Mouse (Mus musculus) forebrain, embryonic 14.5 days (tissue): ENCODE results near the gene Tubgcp2. TPM values are rescaled to one million over a fixed set of nuclear protein-coding genes. Genes with fewer than 3 reads are reported as not detected.

Source experiments
- ATAC-seq: fragments of 200-750 bp; cut with Nextera tagmentation; 2 replicates; pipeline ENCODE4 v1.8.0; 2017; ENCODE audit warnings: mild to moderate bottlenecking, moderate library complexity
- DNase-seq: peaks from one replicate; pipeline ENCODE4 v3.0.0-alpha.2; 2015; ENCODE audit warnings: low spot score
- H3K27ac ChIP-seq: fragments of 300-500 bp; sonication (generic); 2 replicates; pipeline ENCODE4 v1.5.1; 2014; ENCODE audit warnings: low read depth, mild to moderate bottlenecking, control low read depth, low read length, moderate library complexity
- H3K27me3 ChIP-seq: fragments of 300-500 bp; sonication (generic); replicated peaks from 2 replicates; pipeline ENCODE4 v1.6.1; 2014; ENCODE audit warnings: low read length, control low read depth, mixed read lengths; ENCODE audit not compliant: control insufficient read depth, insufficient read depth
- H3K36me3 ChIP-seq: fragments of 300-500 bp; sonication (generic); 2 replicates; pipeline ENCODE4 v1.6.1; 2014; ENCODE audit warnings: low read length, control low read depth; ENCODE audit not compliant: control insufficient read depth, insufficient read depth
- H3K4me1 ChIP-seq: fragments of 300-500 bp; sonication (generic); 2 replicates; pipeline ENCODE4 v1.6.1; 2014; ENCODE audit warnings: antibody characterized with exemption, low read length, control low read depth; ENCODE audit not compliant: control insufficient read depth, insufficient read depth
- H3K4me2 ChIP-seq: fragments of 300-500 bp; sonication (generic); 2 replicates; pipeline ENCODE4 v1.6.1; 2014; ENCODE audit warnings: mild to moderate bottlenecking, control low read depth, low read length
- H3K4me3 ChIP-seq: fragments of 300-500 bp; sonication (generic); 2 replicates; pipeline ENCODE4 v1.5.1; 2014; ENCODE audit warnings: low read depth, low read length, control low read depth
- H3K9ac ChIP-seq: fragments of 300-500 bp; sonication (generic); 2 replicates; pipeline ENCODE4 v1.6.1; 2014; ENCODE audit warnings: mild to moderate bottlenecking, low read length, control low read depth, moderate library complexity
- H3K9me3 ChIP-seq: fragments of 300-500 bp; sonication (generic); replicated peaks from 2 replicates; pipeline ENCODE4 v1.6.1; 2016; ENCODE audit warnings: low read length, control low read depth, mixed read lengths; ENCODE audit not compliant: control insufficient read depth
- WGBS: fragments of 180-500 bp; shearing (Covaris S2); extraction: QIAGEN DNeasy Blood & Tissue Kit; methylation state at CpG from one replicate; pipeline ENCODE4 v1.1.7; 2014; 5-methylcytosine and 5-hydroxymethylcytosine counted together
- polyA plus RNA-seq: library from polyadenylated mRNA; unstranded; fragments of >200 nt; fragmentation: Nextera tagmentation; extraction: Ambion mirVana; gene quantifications from 2 replicates; pipeline ENCODE4 v1.2.1, GENCODE M21; 2014

Tubgcp2 gene
- polyA plus RNA-seq, 1 experiment from 2014 or later, result 64.3 TPM

DNA sequence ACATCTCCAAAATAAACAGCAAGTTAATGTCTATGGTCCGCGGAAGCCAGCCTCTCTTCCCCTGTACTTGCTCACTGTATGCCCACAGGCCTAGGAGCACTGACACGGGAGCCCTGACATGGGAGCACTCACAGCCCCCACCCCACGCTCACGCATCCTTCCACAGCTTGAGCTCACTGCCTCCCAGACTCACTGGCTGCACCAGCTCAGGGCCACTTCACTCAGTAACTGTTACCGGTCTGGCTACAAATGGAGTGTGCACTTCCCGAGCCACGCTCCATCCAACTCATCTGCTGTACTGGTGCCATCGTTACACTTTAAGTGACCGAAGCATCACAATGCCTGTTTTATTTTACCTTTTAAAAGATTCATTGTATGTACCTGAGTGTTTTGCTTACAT, 4.1 kb downstream of the Tubgcp2 start:
- Histone ChIP-seq H3K27ac (no peak overlapping the region), H3K4me1 (peaks cover 15% of the 10 kb centered on the region), H3K9me3 (no peaks in the 10 kb centered on the region), H3K27me3 (no peaks in the 10 kb centered on the region), H3K4me3 (no peak overlapping the region), H3K36me3 (peaks cover 57% of the 10 kb centered on the region), H3K4me2 (no peak overlapping the region), H3K9ac (no peak overlapping the region)
- WGBS, result 94% methylated on average over 10 of the region's 10 CpGs
- ATAC-seq (no peak), DNase-seq (no peak)

DNA sequence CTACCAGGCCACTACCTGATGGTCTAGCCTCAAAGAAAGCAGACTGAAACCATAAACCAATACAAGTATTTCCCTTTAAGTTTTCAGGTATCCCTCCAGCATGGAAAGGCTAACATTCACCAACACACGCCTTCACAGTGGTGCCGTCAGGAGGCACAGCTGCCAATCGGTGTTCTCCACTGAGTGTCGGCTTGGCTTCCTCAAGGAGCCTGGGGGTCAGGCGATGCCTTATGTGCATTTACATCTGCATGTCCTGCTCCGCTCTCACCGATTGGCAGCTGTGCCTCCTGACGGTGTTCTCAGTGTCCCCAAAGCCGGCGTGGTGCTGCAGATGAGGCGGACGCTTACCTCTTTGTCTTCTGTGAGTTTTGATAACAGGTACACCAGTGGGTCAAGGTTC, 4.7 kb downstream of the Tubgcp2 start:
- no peaks in the 10 kb centered on the region for H3K9me3 ChIP-seq
- ATAC-seq (no peak), DNase-seq (no peak)
- peaks cover 57% of the 10 kb centered on the region for H3K36me3 ChIP-seq
- 95% methylated on average over 12 of the region's 12 CpGs for WGBS
- no peak overlapping the region for H3K4me3 ChIP-seq
- no peak overlapping the region for H3K27ac ChIP-seq
- H3K9ac ChIP-seq, result no peak overlapping the region
- peaks cover 10% of the 10 kb centered on the region; the same call in 1 of the 2 replicates for H3K4me1 ChIP-seq
- H3K27me3 ChIP-seq, result no peaks in the 10 kb centered on the region
- no peak overlapping the region for H3K4me2 ChIP-seq

DNA sequence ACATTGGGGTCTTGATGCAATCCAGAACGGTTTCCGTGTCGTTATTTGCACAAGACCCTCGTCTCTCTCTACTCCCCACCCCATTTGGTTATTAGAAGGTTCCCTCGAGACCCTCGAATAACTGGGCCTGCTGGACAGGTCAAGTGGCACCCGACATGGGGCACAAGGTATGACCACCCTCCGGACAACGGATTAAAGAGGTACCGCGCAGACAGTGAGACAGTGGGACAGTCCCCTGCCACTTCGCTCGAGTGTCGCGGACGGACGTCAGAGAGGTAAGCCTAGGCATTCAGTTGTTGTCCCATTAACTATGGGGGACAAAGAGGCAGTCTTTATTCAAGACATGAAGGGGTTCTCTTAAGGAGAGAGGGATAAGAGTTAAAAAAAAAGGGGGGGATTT, 25.1 kb downstream of the Tubgcp2 start:
- WGBS, result 97% methylated on average over 17 of the region's 17 CpGs
- Histone ChIP-seq H3K27me3 (no peaks in the 10 kb centered on the region), H3K4me1 (no peaks in the 10 kb centered on the region)

DNA sequence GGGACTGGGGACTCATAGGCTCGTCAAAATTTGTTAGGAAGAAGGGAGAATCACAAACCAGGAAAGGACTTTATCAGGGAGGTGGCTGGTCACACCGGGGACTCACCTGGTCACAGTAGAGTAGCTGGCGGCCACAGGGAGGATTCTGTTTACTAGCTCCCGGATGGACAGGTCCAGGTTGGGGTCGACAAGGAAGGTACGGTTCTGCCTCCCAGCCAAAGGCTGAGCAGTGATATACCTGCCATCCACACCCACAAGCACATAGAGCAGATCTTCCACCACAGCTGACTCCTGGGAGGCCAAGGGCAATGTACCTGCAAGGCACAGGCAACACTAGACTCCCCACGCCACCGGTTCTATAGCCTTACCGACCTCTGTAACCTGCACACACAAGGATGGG, 28.7 kb downstream of the Tubgcp2 start:
- H3K36me3 ChIP-seq, result peaks cover 57% of the 10 kb centered on the region
- no peak for DNase-seq
- H3K27ac ChIP-seq, result no peak overlapping the region
- H3K9me3 ChIP-seq, result no peaks in the 10 kb centered on the region
- 93% methylated on average over 9 of the region's 9 CpGs for WGBS
- H3K4me2 ChIP-seq, result no peak overlapping the region
- ATAC-seq, result no peak
- H3K4me1 ChIP-seq, result no peaks in the 10 kb centered on the region
- H3K27me3 ChIP-seq, result no peaks in the 10 kb centered on the region
- H3K4me3 ChIP-seq, result no peak overlapping the region
- no peak overlapping the region for H3K9ac ChIP-seq

More for the DNA sequence above, 25.1 kb downstream of the Tubgcp2 start:
- no peak overlapping the region for H3K27ac ChIP-seq
- H3K4me2 ChIP-seq, result no peak overlapping the region
- H3K36me3 ChIP-seq, result peaks cover 31% of the 10 kb centered on the region
- H3K9me3 ChIP-seq, result no peaks in the 10 kb centered on the region
- no peak overlapping the region for H3K4me3 ChIP-seq
- ATAC-seq (no peak), DNase-seq (no peak)
- H3K9ac ChIP-seq, result no peak overlapping the region

DNA sequence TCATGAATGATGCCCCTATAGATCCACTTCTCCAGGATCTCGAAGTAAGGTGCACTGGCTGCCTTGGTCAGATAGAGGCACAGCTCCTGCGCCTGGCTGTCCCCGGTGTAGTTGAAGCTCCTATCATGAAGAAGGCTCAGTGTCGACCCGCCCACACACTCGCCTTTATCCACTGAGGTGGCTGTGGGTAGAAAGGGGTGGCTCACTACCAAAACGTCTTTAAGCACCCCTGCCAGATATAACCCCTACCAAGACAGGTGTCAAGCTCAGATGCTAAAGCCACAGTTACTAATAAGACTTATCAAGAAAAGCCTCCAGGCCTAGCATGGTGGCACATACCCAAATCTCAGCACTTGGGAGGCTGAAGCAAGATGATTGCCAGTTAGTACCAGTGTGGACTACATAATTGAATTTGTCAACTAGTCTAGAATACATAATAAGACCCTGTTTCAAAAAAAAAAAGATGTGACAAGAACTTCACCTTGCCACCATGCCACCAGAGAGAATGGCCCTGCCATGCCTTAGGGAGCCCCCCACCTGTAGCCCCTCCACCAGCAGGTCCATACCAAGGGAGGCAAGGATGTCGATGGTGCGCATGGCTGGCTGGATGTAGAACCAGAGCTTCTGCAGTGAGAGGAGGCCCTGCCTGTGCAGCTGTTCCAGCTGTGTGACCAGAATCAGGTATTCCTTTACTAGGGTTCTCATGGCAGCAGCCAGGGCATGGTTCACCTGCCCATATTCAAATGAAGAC, 29.4 kb downstream of the Tubgcp2 start:
- Histone ChIP-seq H3K27me3 (no peaks in the 10 kb centered on the region), H3K9ac (no peak overlapping the region), H3K9me3 (no peaks in the 10 kb centered on the region), H3K4me2 (no peak overlapping the region), H3K27ac (no peak overlapping the region), H3K4me1 (no peaks in the 10 kb centered on the region), H3K36me3 (peaks cover 62% of the 10 kb centered on the region), H3K4me3 (no peak overlapping the region)
- 94% methylated on average over 9 of the region's 9 CpGs for WGBS
- ATAC-seq, result no peak
- no peak for DNase-seq

DNA sequence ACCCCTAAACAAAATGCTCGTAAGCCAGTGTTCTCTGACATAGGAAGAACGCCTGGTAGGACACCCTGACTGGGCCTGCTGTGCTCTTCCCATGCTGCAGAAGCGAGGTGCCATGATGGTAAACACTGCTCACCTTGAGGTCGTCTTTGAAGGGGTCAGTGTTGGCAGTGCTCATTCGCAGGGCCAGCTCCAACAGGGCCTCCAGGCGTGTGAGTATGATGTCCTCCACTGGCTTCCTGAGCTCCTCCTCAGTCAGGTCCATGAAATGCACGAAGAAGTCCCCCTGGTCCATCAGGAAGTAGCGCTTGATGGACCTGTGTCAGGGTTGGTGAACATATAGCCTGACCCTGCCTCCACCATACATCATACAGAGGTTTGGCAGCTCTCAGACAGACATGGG, 31.8 kb downstream of the Tubgcp2 start:
- Histone ChIP-seq H3K27me3 (no peaks in the 10 kb centered on the region), H3K9me3 (no peaks in the 10 kb centered on the region), H3K4me3 (no peak overlapping the region), H3K27ac (no peak overlapping the region), H3K36me3 (peaks cover 73% of the 10 kb centered on the region), H3K4me1 (no peaks in the 10 kb centered on the region), H3K9ac (no peak overlapping the region), H3K4me2 (no peak overlapping the region)
- ATAC-seq, result no peak
- DNase-seq, result no peak
- 93% methylated on average over 8 of the region's 8 CpGs for WGBS

DNA sequence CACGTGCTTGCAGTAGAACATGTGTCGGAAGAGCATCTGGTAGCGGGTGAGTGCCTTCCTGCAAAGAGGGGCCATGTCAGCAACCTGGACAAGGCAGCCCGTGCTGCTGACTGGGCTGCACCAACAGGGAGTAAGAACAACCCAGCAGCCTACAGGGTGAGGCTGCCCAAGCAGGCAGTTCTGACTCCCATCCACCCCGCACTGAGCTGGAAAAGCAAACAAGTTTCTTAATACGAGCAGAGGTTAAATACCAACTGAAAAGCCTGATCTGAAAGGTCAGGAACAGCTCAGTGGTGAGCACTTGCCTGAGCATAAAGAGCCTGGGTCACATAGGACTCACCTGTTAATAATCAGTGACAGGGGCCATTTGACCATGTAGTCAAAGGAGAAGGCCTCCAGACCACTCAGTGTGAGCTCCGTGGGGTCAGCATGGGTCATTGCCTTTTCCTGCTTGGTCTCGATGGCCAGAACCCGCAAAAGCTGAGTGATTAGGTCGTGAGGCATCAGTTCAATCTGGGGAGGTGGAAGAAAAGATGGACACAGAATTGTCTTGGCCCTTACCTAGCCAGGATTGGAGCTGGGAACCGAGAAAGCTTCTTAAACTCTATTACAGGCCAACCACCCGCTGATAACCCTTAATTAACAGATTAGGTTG, 35.3 kb downstream of the Tubgcp2 start:
- H3K4me1 ChIP-seq, result no peaks in the 10 kb centered on the region
- H3K27me3 ChIP-seq, result no peaks in the 10 kb centered on the region
- no peak overlapping the region for H3K9ac ChIP-seq
- H3K9me3 ChIP-seq, result no peaks in the 10 kb centered on the region
- DNase-seq (no peak), ATAC-seq (no peak)
- H3K4me3 ChIP-seq, result no peak overlapping the region
- no peak overlapping the region for H3K27ac ChIP-seq
- WGBS, result 49% methylated on average over 12 of the region's 12 CpGs
- H3K4me2 ChIP-seq, result no peak overlapping the region
- peaks cover 91% of the 10 kb centered on the region for H3K36me3 ChIP-seq

DNA sequence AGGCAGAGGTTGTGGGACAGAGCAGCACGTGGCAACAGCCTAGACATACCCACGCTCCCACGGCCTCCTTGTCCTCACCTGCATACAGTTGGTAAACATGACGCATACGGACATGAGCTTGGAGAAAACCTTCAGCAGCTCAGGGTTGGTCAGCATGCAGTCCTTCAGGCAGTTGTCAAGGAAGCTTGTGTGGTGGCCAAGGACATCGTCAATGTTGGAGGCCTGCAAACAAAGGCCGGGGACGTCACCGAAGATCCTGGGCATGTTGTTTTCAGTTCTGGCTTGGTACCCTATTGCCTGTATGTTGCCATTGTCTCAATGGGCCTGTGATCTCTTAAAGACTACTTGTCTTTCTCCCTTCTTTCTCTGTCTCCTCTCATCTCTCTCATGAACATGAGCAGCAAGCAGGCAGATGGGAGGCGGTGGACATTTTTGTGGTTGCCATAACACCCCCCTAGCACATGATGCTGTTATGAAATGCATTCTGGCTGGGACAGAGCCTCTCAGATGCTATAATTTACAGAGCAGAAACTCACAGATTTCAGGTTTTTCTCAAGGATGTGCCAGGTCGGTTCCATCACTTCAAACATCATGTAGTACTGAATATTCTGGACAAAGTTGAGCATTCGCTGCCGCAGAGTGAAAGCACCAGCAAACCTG, 37.6 kb downstream of the Tubgcp2 start:
- no peaks in the 10 kb centered on the region for H3K4me1 ChIP-seq
- H3K9me3 ChIP-seq, result no peaks in the 10 kb centered on the region
- 95% methylated on average over 13 of the region's 13 CpGs for WGBS
- H3K27ac ChIP-seq, result no peak overlapping the region
- ATAC-seq (no peak), DNase-seq (no peak)
- no peak overlapping the region for H3K4me2 ChIP-seq
- H3K36me3 ChIP-seq, result peaks cover 81% of the 10 kb centered on the region
- H3K4me3 ChIP-seq, result no peak overlapping the region
- no peaks in the 10 kb centered on the region for H3K27me3 ChIP-seq
- no peak overlapping the region for H3K9ac ChIP-seq

DNA sequence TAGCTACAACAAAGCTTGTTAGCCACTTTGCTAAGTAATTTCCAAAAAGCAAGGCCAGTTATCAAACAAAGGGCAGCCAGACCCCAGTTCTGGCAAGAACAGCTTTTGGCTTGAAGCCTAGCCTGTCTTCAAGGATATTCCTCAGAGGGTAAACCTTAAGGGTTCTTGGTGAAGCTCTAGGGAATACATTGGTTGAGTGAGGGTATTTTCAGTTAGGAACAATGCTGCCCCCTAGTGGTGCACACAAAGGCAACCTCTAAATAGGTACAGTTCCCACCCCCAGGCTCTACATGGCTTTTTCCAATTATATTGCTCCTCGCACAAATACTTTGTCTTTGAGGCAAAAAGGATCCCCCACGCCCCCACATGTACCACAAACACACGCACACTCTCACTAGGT, 41.8 kb downstream of the Tubgcp2 start:
- no peaks in the 10 kb centered on the region for H3K4me1 ChIP-seq
- no peak overlapping the region for H3K4me2 ChIP-seq
- WGBS, result 16% methylated on average over 3 of the region's 3 CpGs
- no peak overlapping the region for H3K27ac ChIP-seq
- H3K4me3 ChIP-seq, result no peak overlapping the region
- DNase-seq, result peak; percentile 82
- H3K9ac ChIP-seq, result no peak overlapping the region
- ATAC-seq, result peak; percentile 66; the same call in 1 of the 2 replicates
- H3K36me3 ChIP-seq, result peaks cover 49% of the 10 kb centered on the region
- H3K27me3 ChIP-seq, result no peaks in the 10 kb centered on the region
- no peaks in the 10 kb centered on the region for H3K9me3 ChIP-seq
